Mouse (Mus musculus) brain, embryonic 18.5 days (tissue): ENCODE results near the gene Gm7075.
"Not testable (repeated sequence)": the region's sequence is repeated elsewhere in the genome, so short reads cannot be mapped to it uniquely, and the experiment has no call there.

Experiments
- DNase-seq: peaks from one replicate; pipeline ENCODE4 v3.0.0-alpha.2; 2012; ENCODE audit warnings: low read depth, low spot score

The Gm7075 gene

DNA sequence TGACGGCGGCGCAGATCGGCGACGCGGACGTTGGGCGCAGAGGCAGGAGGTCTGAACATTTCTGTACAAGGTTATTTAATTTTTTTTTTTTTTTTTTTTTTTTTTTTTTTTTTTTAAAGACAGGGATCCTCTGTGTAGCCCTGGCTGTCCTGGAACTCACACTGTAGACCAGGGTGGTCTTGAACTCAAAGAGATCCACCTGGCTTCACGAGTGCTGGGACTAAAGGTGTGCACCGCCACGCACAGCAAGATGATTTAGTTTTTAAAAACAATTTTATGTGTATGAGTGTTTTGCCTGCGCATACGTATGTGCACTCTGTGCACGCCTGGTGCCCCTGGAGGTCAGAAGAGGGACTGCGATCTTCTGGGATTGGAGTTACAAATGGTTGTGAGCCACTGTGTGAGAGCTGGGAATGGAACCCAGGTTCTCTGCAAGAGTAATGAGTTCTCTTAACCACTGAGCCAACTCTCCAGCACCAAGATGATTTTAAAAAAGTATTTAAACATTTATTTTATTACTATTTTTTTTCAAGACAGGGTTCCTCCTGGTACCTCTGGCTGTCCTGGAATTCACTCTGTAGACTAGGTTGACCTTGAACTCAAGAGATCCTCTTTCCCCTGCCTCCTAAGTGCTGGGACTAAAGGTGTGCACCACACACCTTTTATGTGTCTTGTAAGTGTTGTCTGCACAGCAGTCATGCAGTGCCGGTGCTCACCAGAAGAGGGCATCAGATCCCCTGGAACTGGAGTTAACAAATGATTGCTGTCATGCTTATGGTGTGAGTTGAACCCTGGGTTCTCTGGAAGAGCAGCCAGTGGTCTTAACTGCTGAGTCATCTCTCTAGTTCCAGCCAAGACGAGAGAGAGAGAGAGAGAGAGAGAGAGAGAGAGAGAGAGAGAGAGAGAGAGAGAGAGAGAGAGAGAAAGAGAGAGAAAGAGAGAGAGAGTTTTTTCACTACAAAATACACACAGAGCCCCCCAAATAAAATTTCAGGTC lies at the start of gene Gm7075:
Gene Gm7075 (minus strand): TSS at position 51 of the 997 bp plus-strand sequence.
- DNase-seq: no peak

DNA sequence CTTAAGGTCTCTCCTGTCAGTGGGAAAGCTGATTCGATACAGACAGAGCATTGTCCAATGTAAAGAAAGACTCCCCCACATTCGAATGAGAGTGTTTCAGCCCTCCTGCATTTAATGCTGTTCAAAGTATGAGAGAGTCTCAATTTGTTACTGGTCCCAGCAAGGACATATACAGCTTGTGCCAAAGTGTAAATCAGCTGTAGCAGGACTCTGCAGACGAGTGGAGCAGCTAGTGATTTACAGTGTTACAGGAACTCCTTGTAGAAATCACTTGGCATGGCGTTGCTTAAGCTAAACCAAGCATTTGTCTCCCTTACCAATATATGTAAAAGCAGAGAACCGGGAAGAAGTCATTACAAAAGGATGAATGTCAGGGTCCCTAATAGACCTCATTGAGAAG lies 39.3 kb upstream of the Gm7075 start:
- DNase-seq: no peak

DNA sequence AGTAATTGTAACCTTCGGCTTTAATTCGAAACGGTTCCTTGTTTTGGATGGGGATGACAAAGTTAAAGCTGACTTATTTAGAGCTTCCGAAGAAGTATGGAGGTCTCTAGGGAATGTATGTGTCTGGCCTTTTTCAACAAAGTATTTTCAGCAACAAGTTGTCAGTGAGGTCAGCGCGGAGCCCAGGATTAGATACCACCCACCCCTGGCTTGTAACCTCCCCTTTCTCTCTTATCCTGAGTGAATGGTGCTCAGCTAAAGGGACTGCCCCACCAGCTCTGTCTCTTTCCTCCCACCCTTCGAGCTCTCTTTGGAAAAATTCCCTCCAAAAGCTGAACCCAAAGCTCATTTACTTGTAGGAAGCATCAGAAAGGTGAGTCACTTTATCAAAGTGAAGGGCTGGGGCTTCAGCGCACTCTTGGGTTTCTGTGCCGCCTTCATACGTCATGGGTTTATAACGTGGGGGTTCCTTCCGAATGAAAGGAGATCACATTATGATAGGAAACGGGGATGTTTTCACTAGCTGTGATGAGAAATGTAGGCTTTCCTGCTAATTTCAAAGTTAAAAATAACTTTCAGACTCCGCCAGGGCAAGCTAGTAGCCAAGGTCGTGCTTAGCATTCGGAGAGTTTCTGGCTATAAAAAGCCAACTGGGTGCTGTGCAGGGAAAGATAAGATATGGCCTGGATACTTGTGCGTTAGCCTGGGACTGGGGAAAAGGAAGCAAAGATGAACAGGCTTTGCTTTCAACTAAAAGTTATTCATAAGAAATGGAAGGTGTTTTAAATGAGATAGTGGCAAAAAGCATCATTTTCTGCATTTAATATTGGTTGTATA lies 35.9 kb upstream of the Gm7075 start:
- DNase-seq: no peak

DNA sequence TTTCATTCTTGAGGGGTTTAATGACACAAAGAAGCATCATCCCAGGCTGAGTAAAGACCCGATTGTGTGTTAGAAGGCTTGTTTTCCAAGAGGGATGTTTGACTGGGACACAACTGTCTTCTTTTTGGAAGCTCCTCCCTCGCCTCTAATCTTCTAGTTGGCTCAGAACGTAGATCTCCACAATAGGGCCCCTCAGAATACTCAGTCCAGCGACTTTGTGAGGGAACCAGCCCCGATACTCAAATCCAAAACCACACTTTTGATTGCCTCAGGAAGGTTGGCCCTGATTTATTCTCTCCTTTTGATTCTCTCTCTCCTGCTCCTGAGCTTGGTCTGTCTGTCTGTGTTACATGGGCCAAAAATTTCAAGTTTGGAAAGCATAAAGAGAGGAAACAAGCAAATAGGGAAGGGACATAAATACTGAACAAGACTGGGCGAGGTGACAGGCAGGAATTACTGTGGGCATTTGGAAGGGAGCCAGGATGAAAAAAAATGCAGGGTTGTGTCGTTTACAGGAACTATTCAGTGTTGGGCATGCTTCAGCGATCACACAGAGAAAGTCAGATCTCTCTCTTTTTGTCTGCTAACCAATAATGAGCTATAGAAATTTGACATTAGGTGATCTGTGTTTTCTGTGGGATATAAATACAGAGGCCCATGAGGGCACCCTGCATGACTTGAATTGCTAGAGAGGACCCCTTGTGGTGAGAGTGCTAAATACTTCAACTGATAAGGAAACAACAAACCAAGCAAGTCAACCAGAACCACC lies 33.7 kb upstream of the Gm7075 start:
- no peak for DNase-seq

DNA sequence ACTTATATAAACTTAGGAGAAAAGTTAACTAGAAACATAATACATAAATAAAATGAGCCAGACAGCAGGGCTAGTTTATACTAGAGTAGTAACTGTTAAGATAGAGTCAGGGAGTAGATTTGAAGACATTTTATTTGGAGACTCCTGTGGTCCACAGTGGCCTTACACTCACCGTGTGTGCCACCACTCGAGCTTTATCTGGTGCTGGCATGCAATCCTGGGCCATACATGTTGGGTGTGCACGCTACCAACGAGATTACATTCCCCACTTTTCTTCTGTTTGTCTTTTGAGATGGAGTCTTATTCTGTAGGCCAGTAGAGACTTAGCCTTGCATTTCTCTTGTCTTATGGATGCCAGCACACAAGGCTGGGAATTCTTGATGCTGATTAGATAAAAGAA lies 32.3 kb upstream of the Gm7075 start:
- DNase-seq: no peak

DNA sequence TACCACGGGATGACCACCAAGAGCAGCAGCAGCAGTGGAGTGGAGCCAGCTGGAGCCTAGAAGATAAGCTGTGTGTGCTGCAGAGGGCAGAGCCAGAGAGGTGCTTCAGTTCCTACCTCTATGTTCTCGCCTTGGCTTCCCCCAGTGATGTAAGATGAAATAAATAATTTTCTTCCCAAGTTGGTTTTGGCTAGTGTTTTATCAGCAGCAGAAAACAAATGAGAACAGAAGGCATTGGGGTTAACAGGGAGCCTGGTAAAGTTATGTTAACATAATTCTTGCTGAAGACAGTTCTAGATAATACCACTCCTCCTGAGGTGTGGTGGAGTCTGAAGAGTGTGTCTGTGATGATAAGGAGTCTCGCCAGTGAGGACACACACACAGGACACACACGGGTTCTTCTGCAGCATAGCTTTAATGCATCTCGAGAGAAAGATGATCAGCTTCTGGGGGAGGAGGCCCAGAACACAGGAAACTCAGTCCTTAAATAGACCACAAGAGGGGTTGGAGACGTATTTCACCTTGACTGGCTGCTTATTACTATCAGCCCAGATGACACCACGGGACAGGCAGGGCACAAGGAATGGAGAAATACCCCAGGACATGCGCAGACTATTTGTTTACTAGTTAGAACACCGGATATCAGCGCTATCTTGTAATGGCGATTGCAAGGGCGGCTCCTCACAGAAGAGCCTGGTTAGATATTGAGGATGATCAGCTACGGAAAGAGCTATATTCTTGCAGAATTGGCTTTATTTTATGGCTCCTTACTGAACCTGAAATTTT lies 23.2 kb upstream of the Gm7075 start:
- not testable (repeated sequence) for DNase-seq

DNA sequence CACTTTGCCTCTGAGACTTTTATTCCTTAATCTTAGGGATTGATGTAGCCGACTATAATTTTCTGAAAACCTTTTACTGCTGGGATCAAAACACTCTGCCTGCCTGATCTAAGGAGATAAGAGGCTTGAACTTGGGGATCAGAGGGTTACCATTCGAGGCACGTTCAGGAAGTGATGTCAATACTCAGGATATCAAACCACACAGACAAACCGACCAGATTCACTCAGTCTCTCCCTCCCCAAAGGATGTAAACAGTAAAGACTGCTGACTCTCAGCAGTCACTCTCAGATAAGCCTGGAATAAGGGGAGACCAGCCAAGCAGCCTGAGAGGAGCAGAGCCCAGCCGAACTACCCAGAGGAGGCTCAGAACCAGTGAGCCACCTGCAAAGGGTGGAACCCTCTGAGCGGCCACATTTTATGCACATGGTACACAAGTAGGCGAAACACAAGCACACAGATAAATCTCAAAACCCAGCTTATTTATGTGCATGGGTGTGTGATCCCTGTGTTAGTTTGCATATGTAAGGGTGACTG lies 18.2 kb upstream of the Gm7075 start:
- DNase-seq: no peak

DNA sequence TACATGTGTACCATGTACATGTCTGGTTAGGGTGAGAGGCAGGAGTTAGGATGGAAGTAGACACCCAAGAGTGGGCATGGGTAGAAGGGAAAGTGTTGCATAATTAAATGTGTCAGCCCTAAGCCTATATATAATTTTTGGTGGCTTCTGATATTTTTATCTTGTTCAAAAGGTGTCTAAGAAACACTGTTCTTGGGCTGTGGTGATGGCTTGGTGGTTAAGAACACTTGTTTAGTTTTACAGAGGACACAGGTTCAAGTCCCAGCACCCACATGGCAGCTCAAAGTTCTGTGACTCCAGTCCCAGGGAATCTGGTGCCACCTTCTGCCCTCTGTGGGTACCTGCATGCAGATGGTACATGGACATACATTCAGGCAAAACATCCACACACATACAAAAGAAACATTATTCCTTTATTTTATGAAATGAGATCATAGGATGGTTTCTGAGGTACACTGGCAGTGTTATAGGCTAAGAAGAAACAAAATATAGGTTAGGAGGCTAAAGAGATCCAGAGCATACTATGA lies 17.2 kb upstream of the Gm7075 start:
- no peak for DNase-seq

DNA sequence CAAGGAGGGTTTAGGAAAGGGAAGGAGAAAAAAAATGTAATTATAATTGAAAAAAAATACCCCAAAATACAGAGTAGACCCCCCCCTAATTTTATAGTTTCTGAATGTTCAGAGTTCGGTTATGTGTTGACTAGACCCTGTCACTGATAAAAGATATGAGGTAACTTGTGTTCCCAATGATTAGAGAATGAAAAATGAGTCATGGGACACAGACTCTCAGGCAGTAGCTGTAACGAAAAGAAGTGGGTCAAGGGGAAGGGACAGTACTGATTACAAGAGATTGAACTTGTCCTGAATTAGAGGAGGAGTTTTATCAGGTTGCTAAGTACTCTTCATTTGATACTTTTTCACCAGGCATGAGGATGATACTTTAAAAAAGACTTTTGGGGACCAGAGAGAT lies 11.3 kb upstream of the Gm7075 start:
- DNase-seq: no peak

DNA sequence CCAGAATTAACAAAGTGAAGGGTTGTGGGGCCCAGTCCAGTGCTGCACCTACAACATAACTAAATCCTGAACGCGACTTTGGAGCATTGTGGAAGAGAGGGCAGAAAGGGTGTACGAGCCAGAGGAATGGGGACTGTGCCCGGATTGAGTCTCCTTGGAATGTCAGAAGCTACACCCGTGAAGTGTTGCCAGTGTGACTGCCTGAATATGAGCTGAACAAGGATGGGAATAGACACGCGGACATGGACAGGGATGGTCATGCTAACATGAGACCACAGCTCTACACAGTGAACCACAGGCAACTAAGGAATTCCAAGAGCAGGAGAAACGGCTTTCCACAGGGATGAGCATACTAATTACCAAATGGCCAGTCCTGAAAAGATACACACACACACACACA lies 10.5 kb upstream of the Gm7075 start:
- no peak for DNase-seq

DNA sequence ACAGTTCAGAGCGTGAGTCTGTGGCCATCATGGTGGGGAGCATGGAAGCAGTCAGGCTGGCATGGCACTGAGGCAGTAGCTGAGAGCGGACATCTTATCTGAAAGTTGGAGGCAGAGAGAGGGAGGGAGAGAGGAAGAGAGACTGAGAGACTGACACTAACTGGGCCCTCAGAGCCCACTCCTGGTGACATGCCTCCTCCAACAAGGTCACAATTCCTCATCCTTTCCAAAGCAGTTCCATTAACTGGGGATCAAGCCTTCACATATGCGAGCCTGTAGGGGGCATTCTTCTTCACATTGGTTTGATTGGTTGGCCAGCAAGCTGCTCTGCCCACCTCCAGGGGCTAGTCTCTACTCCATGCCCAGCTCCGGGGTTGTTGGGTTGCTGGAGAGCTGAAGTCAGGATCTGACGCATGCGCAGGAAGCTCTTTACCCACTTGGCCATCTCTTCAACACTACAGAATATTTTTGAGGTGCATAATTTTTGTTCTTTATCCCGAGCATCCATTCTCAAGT lies 9.7 kb upstream of the Gm7075 start:
- no peak for DNase-seq

DNA sequence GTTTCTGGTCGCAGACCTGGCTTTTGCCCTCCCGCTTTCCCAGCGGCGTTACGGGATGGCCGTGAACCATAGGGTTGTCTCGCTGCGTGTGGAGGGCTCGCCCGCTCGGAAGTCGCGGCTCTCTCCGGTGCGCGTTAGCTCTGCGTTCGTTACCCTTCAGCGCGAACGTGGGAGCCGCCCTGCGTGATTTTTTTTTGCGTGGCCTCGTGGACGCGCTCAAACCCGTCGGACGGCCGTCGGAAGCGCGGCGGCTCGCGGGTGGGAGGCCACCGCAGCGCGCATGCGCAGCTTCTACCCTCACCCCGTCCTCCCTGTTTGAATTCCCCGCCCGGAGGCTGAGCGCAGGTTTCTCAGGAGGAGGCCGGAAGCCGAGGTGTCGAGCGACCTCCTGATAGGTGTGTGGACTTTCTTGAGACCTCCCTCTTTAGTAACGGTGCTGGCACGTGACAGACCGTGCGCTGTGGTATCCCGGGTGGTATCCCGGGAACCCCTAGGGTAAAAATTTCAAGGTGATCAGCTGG lies 8.3 kb upstream of the Gm7075 start, which contains the start of gene Ctnna3:
Gene Ctnna3 (plus strand): TSS at position 314 of the 521 bp plus-strand sequence.
- peak; percentile 90 for DNase-seq

DNA sequence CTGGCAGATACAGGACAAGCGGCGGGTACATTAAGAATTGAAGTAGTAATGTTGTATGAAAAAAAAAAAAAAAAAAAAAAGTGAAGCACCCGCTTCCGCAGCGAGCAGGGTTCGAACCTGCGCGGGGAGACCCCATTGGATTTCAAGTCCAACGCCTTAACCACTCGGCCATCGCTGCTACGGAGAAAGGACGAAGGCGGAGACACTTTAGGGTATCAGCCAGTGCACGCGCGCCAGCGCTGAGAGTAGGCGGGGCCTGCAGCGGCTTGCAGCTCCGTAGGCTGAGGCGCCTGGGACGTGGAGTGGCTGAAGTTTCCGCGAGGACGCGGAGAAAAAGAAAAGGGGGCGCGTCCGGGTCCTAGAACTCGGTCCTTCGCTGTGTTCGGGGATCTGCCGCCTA lies 7.8 kb upstream of the Gm7075 start:
- peak; percentile 94 for DNase-seq

DNA sequence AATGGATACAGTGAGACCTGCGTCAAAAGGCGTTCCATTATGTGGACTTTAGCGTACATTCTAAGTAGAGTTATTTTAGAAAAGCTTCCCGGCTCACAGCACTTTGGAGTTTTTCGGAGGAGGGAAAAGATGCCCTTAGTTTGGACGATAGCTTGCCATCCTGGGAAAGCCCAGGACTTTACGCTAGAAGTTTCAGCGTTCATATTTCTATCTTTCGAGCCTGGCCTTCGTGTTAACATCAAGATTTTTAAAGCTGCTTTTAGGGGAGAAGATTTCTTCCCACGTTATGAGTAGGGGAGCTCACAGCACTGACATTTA lies 7.4 kb upstream of the Gm7075 start:
- no peak for DNase-seq

DNA sequence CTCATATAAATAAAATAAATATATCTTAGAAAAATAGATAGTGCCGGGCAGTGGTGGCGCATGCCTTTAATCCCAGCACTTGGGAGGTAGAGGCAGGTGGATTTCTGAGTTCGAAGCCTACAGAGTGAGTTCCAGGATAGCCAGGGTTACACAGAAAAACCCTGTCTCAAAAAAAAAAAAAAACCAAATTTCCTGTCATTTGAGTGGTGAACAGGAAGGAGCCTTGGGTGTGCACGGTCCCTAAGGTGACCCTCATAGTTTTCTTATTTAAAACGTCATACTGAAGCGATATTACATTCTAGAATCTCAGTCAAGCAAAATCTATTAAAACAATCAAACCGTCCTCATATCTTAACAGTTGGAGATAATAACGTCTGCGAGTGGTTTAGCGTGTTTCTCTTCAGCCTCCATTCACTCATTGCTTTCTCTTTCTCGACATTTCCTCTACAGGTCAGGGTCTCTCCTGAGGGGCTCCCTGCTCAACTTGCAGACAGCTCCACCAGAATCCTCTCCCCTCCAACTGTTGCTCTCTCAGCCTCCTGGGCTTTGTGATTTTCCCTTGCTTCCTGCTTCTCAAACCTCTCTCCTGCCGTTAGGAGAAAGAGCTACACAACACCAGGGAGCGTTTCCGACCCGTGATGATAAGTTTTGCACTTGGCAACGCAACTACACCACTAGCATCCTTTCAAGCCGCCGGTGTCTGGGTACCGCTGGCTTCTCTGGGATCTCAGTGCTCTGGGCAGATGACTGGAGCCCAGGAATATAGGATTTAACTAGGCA lies 6.8 kb upstream of the Gm7075 start:
- DNase-seq: no peak

DNA sequence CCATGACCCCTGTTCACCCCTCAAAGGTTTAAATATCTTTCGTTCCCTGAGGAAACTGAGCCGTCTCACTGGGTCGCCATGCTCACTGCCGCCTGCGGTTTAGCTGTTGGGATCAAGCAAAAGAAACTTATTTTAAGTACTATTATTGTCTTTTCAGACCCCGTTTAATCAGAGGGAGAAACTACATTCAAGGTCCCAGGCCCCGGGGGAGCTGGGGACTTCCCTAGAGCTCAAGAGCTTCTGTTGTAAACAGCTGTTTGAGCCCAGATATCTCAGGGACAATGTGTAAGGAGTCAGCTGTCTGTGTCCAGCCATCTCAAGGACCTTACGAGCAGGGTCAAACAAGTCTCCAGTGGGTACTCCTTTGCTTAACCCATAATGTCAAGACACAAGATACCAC lies 5.6 kb upstream of the Gm7075 start:
- DNase-seq: no peak

DNA sequence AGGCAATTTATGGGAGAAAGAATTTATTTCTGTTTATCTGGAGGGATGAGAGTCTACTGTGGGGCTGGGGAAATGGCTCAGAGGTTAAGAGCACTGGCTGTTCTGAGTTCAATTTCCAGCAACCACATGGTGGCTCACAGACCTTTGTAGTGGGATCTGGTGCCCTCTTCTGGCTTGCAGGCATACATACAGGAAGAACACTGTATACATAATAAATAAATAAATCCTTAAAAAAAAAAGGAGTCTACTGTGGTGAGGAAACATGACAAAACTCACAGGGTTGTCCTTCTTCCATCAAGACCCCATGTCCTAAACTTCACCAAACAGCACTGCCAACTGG lies 2.9 kb upstream of the Gm7075 start:
- DNase-seq: no peak

DNA sequence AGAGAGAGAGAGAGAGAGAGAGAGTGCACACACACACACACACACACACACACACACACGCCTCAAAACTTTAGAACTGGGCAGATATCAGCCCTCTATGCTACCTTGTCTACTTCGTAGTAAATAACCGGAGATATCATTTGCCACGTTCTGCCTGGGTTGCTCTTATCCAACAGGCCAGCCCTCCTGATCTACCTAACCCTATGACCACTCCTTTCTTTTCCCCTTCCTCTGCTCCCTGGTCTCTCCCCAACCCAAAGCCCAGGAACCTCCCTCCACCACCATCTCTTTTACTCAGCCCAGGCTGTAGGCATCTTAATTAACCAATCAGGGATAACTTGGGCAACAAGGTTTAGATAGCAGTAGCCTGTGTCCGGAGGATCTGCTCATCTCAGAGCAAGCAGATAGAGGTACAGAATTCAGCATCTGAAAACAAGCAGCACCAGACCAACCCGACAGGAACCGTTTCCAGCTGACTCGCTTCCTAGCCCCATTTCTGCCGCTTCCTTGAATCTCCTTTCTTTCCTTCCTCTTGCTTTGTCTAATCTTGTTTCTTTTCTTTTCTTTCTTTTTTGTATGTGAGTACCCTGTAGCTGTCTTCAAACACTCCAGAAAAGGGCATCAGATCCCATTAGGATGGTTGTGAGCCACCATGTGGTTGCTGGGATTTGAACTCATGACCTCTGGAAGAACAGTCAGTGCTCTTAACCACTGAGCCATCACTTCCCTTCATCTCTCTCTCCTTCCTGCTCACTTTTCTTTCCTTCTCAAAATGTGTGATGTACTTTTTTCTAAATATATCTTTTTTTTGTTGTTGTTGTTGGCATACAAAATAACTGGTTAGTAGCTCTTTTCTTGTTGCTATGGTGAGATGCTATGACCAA lies 2.2 kb upstream of the Gm7075 start:
- no peak for DNase-seq

DNA sequence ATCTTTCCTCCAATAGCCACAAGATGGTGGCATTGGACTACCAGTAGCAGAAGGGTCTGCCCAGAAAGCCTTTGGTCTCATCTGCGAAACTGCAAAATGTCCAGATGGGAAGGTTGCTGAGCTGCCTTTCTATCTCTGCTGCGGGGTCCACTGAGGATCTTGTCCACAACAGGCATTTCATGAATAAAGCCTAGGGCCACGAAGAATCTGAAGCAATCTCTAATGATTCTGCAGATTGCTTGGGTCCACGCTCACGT lies 1.1 kb upstream of the Gm7075 start:
- DNase-seq: no peak
